Mouse (Mus musculus) kidney, embryonic 15.5 days (tissue): ENCODE measurements around the gene Vasp. TPM values are rescaled to one million over a fixed set of nuclear protein-coding genes. Genes with fewer than 3 reads are reported as not detected.

Source experiments
- ATAC-seq: fragments of 200-750 bp; cut with Nextera tagmentation; replicated peaks from 2 replicates; pipeline ENCODE4 v1.8.0; 2017; ENCODE audit warnings: moderate TSS enrichment; ENCODE audit not compliant: low FRiP score
- H3K27ac ChIP-seq: fragments of 300-500 bp; sonication (generic); 2 replicates; pipeline ENCODE4 v1.5.1; 2015; ENCODE audit warnings: mild to moderate bottlenecking, inconsistent platforms
- H3K27me3 ChIP-seq: fragments of 300-500 bp; sonication (generic); 2 replicates; pipeline ENCODE4 v1.6.1; 2015; ENCODE audit warnings: inconsistent platforms
- H3K36me3 ChIP-seq: fragments of 300-500 bp; sonication (generic); 2 replicates; pipeline ENCODE4 v1.6.1; 2015; ENCODE audit warnings: inconsistent platforms
- H3K4me1 ChIP-seq: fragments of 300-500 bp; sonication (generic); 2 replicates; pipeline ENCODE4 v1.6.1; 2015; ENCODE audit warnings: inconsistent platforms
- H3K4me2 ChIP-seq: fragments of 300-500 bp; sonication (generic); 2 replicates; pipeline ENCODE4 v1.6.1; 2015; ENCODE audit warnings: moderate library complexity, mild to moderate bottlenecking, inconsistent platforms
- H3K4me3 ChIP-seq: fragments of 300-500 bp; sonication (generic); replicated peaks from 2 replicates; pipeline ENCODE4 v1.5.1; 2015; ENCODE audit warnings: mild to moderate bottlenecking, inconsistent platforms
- H3K9ac ChIP-seq: fragments of 300-500 bp; sonication (generic); 2 replicates; pipeline ENCODE4 v1.6.1; 2015; ENCODE audit warnings: mild to moderate bottlenecking, inconsistent platforms
- H3K9me3 ChIP-seq: fragments of 300-500 bp; sonication (generic); replicated peaks from 2 replicates; pipeline ENCODE4 v1.6.1; 2016; ENCODE audit warnings: inconsistent platforms
- WGBS: fragments of 180-500 bp; shearing (Covaris S2); methylation state at CpG from one replicate; pipeline ENCODE4 v1.1.7; 2015; ENCODE audit warnings: mixed read lengths; 5-methylcytosine and 5-hydroxymethylcytosine counted together
- polyA plus RNA-seq: library from polyadenylated mRNA; unstranded; fragments of >200 nt; fragmentation: Nextera tagmentation; extraction: Ambion mirVana; gene quantifications from 2 replicates; pipeline ENCODE4 v1.2.1, GENCODE M21; 2015

The Vasp gene
- polyA plus RNA-seq, 1 experiment from 2014 or later = 89.8 TPM

DNA sequence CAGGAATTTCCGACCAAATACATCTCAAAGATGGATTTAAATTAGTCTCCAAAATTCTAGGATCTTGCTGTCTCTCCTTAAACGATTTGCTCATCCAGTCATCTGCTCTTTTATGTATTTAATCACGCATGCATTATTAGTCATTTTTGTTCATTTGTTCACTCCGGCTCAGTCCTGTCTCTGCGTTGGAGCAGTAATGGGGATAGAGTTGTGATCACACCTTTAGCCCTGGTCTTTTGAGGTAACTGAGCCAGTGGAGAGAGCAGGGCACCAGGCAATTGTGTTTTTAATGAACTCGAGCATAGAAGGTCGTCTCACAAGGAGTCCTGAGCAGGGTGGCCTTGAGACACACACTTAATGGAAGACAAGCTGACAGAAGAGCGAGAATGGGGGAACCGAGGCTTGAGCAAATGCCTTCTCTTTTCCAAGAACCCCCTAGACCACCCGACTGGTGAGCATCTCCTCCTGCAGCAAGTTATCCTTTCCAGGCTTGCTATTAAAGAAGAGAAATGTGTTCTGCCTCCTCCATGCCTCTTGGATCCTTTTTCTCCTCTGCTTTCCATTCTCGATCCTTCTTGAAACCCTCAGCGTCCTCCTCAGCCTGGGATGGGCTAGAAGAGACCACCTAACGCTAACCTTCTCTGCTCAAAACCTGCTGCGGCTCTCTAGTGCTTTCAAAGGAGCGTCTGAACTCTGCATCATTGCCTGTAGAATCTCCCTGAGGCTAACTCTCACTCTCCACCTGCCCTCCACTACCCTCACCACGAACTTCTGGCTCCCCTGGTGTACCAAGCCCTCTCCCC lies 30.0 kb upstream of the Vasp start:
- peak overlapping the region; percentile 56 for H3K4me3 ChIP-seq
- peaks cover 55% of the 10 kb centered on the region for H3K27me3 ChIP-seq
- 8% methylated on average over 16 of the region's 16 CpGs for WGBS
- H3K27ac ChIP-seq = no peak overlapping the region
- H3K9me3 ChIP-seq = no peaks in the 10 kb centered on the region
- H3K9ac ChIP-seq = peak overlapping the region; percentile 31; the same call in 1 of the 2 replicates
- peak overlapping the region; percentile 58 for H3K4me2 ChIP-seq
- peaks cover 38% of the 10 kb centered on the region for H3K4me1 ChIP-seq
- no peaks in the 10 kb centered on the region for H3K36me3 ChIP-seq
- no peak for ATAC-seq

DNA sequence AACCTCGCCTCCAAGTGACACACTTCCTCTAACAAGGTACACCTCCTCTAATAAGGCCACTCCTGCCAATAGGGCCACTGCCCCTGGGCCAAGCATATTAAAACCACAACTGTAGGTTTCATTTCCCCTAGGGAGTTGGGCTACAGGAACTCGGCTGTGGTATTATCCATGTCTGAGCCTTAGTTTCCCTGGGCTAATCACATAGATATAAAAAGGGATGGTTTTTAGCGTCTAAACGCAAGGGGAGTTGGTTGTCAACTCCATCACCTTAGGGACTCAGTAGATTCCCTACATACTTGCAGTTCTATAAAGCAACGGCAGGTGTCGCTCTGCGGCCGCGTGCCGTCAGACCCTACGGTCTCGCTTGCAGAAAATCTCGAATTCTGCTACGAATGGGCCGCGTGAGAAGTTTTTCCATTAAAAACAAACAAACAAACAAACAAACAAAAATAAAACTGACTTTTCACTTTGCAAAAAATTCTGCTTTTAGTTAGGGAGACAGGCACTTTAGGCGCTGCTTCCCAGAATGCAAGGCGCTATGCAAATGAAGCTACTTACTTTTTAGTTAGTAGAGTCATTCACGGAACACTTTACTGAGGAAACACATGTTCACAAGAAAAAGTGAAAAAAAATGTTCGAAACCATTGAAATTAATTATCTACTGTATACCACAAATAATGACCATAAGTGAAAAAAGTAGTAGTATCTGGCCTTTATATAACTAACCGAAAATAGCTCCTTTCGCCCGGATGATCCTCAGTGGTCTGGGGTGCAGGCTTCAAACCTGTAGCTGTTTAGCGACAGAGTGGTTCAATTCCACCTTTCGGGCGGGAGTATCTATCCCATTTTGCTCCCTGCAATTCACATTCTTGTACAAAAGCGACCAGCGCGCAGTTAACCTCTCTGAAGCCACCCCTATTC lies 29.1 kb upstream of the Vasp start:
- peak; percentile 81 for ATAC-seq
- Histone ChIP-seq H3K27ac (no peak overlapping the region), H3K9me3 (no peaks in the 10 kb centered on the region), H3K4me2 (peak overlapping the region; percentile 58), H3K4me3 (peak overlapping the region; percentile 56), H3K27me3 (peaks cover 46% of the 10 kb centered on the region), H3K36me3 (no peaks in the 10 kb centered on the region), H3K4me1 (peaks cover 38% of the 10 kb centered on the region), H3K9ac (0 out of 2 replicates have a peak overlapping the region, but pooled peaks have one; percentile 21)
- under 1% methylated on average over 29 of the region's 29 CpGs for WGBS

DNA sequence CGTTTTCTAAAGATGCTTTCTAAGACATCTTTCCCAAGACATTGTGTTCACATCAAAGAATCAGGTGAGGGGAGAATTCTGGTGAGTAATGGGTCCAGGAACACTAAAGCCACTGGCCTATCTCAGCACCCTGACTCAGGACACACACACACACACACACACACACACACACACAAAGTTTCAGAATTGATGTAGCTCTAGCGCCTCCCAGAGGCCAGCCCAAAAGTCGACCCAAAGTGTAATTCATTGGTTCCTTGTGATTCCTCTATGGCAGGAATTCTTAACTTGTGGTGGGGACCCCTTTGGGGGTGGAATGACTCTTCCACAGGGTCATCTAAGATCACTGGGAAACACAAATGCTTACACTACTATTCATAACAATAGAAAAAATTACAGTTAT lies 27.6 kb upstream of the Vasp start:
- Histone ChIP-seq H3K27ac (no peak overlapping the region), H3K4me1 (peaks cover 31% of the 10 kb centered on the region), H3K4me2 (no peak overlapping the region), H3K9ac (no peak overlapping the region), H3K4me3 (no peak overlapping the region), H3K9me3 (no peaks in the 10 kb centered on the region), H3K36me3 (no peaks in the 10 kb centered on the region), H3K27me3 (peaks cover 30% of the 10 kb centered on the region)
- no peak for ATAC-seq
- WGBS = 17% methylated on average over 3 of the region's 3 CpGs

DNA sequence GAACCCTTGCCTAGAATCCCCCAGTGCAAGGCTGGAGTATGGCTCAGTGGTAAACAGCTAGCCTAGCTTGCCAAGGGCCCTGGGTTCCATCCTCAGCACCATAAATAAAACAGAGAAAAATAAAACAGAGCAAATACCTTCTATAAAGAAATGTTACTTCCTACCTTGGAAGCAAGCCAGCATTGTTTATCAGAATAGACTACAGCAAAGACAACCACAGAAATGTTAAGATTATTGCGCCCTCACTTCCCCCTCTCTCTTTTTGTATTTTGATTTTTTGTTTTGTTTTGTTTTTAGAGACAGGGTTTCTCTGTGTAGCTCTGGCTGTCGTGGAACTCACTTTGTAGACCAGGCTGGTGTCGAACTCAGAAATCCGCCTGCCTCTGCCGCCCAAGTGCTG lies 26.2 kb upstream of the Vasp start:
- Histone ChIP-seq H3K27ac (no peak overlapping the region), H3K4me3 (no peak overlapping the region), H3K4me2 (no peak overlapping the region), H3K9me3 (no peaks in the 10 kb centered on the region), H3K4me1 (peaks cover 20% of the 10 kb centered on the region), H3K9ac (no peak overlapping the region), H3K27me3 (peaks cover 16% of the 10 kb centered on the region), H3K36me3 (no peaks in the 10 kb centered on the region)
- WGBS = 91% methylated on average over 5 of the region's 5 CpGs
- ATAC-seq = no peak

DNA sequence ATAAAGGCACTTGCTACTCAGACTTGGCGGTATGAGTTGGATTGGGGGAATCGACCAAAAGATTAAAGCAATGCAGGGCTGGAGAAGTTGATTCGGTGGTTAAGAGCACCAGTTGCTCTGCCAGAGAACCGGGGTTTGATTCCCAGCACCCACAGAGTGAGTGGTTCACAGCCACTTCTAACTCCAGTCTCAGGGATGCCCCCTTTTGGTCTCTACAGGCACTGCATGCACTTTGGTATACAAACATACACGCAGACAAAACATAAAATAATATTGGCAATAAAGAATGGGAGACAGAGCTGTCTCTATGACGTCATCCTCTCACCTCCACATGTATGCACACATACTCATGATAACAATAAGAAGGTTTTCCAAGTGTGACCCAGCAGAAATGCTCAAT lies 25.4 kb upstream of the Vasp start:
- Histone ChIP-seq H3K27ac (no peak overlapping the region), H3K36me3 (no peaks in the 10 kb centered on the region), H3K9me3 (no peaks in the 10 kb centered on the region), H3K9ac (no peak overlapping the region), H3K4me2 (no peak overlapping the region), H3K4me3 (no peak overlapping the region), H3K27me3 (peaks cover 9% of the 10 kb centered on the region), H3K4me1 (peaks cover 19% of the 10 kb centered on the region)
- no peak for ATAC-seq
- WGBS = 81% methylated on average over 6 of the region's 6 CpGs

DNA sequence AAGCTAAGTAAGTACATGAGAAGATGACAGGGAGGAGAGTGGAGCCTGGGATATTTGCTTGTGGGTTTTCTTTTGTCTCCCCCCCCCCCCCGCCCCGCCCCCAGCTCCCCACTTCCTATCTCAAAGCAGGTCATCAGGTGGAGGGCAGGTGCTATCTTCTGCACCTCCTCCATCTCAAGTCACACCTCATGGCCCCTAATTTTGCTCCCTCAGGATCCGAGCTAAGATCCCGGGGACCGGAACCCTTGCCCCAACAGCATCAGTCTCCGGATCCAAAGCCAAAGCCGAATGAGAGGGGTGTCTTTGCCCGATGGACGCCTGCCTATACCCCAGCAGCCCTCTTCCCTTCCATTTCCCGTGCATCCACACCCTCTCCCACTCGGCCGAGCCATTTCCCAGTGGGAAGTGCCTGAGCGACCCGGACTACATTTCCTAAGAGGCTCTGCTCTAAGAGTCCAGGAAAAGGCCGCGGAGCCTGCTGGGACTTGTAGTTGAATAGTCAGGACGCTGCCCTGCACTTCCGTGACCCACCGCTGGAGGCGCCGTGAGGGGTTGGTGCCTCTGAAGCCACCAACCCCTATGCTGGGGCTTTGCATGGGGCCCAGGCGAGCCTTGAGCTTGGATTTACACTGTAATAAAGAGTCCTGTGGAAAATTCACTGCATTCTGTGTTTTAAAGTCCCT lies 24.0 kb upstream of the Vasp start:
- H3K4me3 ChIP-seq = peak overlapping the region; percentile 48
- peak overlapping the region; percentile 61 for H3K9ac ChIP-seq
- peak; percentile 82 for ATAC-seq
- H3K27me3 ChIP-seq = no peaks in the 10 kb centered on the region
- peak overlapping the region; percentile 77 for H3K4me2 ChIP-seq
- no peaks in the 10 kb centered on the region for H3K36me3 ChIP-seq
- H3K4me1 ChIP-seq = peaks cover 20% of the 10 kb centered on the region
- WGBS = 11% methylated on average over 20 of the region's 22 CpGs
- no peaks in the 10 kb centered on the region for H3K9me3 ChIP-seq
- H3K27ac ChIP-seq = no peak overlapping the region

DNA sequence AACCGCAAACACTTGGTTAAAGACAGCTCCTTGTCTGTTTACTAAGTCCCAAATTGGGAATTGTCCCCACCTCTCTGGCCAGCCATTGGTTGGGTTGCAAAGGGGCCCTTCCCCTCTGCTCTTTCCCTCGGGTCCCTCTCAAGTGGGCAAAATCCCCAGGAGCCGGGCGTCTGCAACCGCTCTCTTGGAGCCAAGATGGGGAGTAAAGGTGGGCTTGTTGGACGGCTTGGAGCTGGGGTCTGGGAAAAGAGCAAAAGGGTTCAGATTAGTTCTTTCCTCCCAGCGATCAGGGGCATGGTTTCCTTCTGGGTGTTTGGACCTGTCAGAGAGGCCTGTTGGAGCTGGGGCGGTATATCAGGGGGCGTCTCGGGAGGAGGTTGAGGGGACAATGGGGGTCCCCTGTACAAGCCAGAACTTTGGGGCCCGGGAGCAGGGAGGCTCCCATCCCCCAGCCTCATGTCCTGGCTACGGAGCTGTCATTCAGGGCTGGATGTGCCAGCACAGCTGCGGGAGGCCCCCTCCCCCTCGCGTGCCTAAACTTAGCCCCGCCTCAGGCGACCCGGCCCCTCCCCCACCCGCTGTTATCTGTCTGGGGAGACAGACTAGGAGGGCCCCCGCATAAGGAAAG lies 19.5 kb upstream of the Vasp start:
- 2% methylated on average over 20 of the region's 20 CpGs for WGBS
- H3K4me3 ChIP-seq = peak overlapping the region; percentile 45
- peak overlapping the region; percentile 69 for H3K4me2 ChIP-seq
- H3K27ac ChIP-seq = 0 out of 2 replicates have a peak overlapping the region, but pooled peaks have one; percentile 28
- H3K4me1 ChIP-seq = peaks cover 22% of the 10 kb centered on the region
- H3K27me3 ChIP-seq = no peaks in the 10 kb centered on the region
- peak overlapping the region; percentile 43 for H3K9ac ChIP-seq
- ATAC-seq = no peak; the same call in 1 of the 2 replicates
- H3K9me3 ChIP-seq = no peaks in the 10 kb centered on the region
- no peaks in the 10 kb centered on the region for H3K36me3 ChIP-seq

DNA sequence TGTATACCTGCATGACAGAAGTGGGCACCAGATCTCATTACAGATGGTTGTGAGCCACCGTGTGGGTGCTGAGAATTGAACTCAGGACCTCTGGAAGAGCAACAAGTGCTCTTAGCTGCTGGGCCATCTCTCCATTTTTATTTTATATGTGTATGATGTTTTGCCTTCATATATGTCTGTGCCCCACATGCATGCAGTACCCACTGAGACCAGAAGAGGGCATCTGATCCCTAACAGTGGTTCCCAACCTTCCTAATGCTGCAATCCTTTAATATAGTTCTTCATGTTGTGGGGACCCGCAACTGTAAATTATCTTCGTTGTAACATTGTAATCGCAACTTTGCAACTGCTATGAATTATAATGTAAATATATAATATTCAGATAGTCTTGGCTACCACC lies 13.1 kb upstream of the Vasp start:
- 34% methylated on average over 4 of the region's 4 CpGs for WGBS
- no peak overlapping the region for H3K9ac ChIP-seq
- ATAC-seq = no peak

DNA sequence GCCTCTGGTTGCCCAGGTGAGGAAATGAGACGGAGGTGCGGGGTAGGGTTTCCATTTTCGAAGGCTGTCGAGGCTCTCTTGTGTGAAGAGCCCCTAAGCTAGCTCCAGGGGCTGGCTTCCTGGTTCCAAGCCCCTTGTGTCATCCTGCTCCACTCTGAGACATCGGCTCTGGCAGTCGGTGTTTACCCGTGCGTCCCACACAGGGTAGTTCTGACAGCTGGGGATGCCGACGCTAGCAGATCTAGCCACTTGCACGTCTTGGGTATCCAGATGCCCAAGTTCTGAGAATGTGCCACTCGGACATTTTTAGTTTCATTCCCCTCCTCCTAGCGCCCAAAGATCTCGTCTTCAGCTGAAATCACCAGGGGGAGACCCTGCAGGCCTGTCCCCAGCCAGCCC lies 11.8 kb upstream of the Vasp start:
- H3K4me2 ChIP-seq = peak overlapping the region; percentile 98
- H3K4me3 ChIP-seq = peak overlapping the region; percentile 65
- peaks cover 51% of the 10 kb centered on the region for H3K27me3 ChIP-seq
- peak; percentile 4; the same call in 1 of the 2 replicates for ATAC-seq
- no peak overlapping the region for H3K27ac ChIP-seq
- H3K4me1 ChIP-seq = peaks cover 24% of the 10 kb centered on the region
- no peak overlapping the region for H3K9ac ChIP-seq
- 42% methylated on average over 14 of the region's 14 CpGs for WGBS
- H3K36me3 ChIP-seq = no peaks in the 10 kb centered on the region
- H3K9me3 ChIP-seq = no peaks in the 10 kb centered on the region

More for the DNA sequence above, 13.1 kb upstream of the Vasp start:
- H3K4me1 ChIP-seq = peaks cover 17% of the 10 kb centered on the region
- no peaks in the 10 kb centered on the region for H3K9me3 ChIP-seq
- H3K4me2 ChIP-seq = no peak overlapping the region
- H3K27ac ChIP-seq = no peak overlapping the region
- no peaks in the 10 kb centered on the region for H3K36me3 ChIP-seq
- peaks cover 38% of the 10 kb centered on the region for H3K27me3 ChIP-seq
- H3K4me3 ChIP-seq = no peak overlapping the region

DNA sequence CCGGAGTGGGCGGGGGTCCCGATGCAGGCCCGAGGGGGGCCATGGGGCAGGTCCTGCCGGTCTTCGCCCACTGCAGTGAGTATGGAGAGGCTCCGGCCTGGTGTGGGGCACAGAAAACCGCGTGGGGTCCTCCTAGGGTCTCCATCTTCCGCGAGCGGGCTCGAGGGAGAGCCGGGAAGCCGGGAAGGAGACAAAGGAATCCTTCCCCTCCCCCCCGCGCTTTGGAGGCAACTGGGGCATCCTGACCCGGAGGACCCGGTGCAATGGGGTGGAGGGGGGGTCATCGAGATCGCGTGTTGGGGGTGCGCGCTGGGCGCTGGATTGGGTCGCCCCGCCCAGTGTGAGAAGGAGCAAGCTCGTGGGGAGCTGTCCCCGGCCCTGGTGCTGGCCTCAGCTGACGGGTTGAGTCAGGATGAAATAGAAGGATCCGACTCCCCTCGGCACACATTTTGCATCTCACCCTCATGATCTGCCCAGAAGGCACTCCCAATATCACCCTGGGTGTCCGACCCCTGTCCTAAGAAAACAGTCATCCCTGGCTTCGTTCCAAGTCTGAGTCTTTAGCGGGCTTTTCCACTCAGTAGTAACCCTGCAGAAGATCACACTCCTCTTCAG lies 11.3 kb upstream of the Vasp start:
- WGBS = 1% methylated on average over 35 of the region's 35 CpGs
- peak overlapping the region; percentile 37; the same call in 1 of the 2 replicates for H3K9ac ChIP-seq

DNA sequence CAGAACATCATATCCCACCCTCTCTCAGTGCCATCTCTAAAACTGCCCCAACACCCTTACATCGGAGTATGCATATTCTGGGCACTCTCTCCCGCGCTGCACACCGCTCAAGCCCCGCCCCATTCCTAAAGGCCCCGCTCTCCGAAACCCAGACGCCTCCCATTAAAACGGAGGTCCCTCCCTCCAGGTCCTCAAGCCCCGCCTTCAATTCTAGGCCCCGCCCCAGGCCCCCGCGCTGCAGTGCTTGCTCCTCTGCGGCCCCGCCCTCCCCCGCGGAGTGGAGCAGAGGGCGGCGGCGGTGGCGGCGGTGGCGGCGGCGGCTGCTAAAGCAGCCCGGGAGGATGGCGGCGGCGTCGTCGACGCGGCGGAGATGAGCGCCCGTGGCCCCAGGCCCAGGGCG lies 10.8 kb upstream of the Vasp start, which contains the start of gene Rtn2:
Gene Rtn2 (plus strand): TSS at position 240 of the 400 bp plus-strand sequence.
- Histone ChIP-seq H3K36me3 (no peaks in the 10 kb centered on the region), H3K27ac (no peak within 1 kb of the TSS), H3K4me2 (peak within 1 kb of the TSS; percentile 98), H3K4me3 (peak within 1 kb of the TSS; percentile 65), H3K4me1 (peaks cover 24% of the 10 kb centered on the region), H3K9ac (peak within 1 kb of the TSS; percentile 37; the same call in 1 of the 2 replicates), H3K27me3 (peaks cover 62% of the 10 kb centered on the region), H3K9me3 (no peaks in the 10 kb centered on the region)
- WGBS = under 1% methylated on average over 34 of the region's 37 CpGs
- ATAC-seq = peak; percentile 79

More for the DNA sequence above, 11.3 kb upstream of the Vasp start:
- ATAC-seq = peak; percentile 70
- H3K27ac ChIP-seq = no peak overlapping the region
- peak overlapping the region; percentile 65 for H3K4me3 ChIP-seq
- H3K4me2 ChIP-seq = peak overlapping the region; percentile 98
- H3K4me1 ChIP-seq = peaks cover 24% of the 10 kb centered on the region
- no peaks in the 10 kb centered on the region for H3K9me3 ChIP-seq
- no peaks in the 10 kb centered on the region for H3K36me3 ChIP-seq
- peaks cover 56% of the 10 kb centered on the region for H3K27me3 ChIP-seq
